Mouse (Mus musculus) stomach, postnatal 0 days (tissue): Measurements from ENCODE around the gene Ppm1h.

Source experiments
- CTCF ChIP-seq: IDR thresholded peaks from 2 replicates; pipeline ENCODE4 v1.5.1; 2016; ENCODE audit warnings: antibody characterized with exemption, low read depth, mild to moderate bottlenecking, moderate library complexity
- EP300 ChIP-seq: optimal IDR thresholded peaks from 2 replicates; pipeline ENCODE3; 2016; ENCODE audit warnings: antibody characterized with exemption

DNA sequence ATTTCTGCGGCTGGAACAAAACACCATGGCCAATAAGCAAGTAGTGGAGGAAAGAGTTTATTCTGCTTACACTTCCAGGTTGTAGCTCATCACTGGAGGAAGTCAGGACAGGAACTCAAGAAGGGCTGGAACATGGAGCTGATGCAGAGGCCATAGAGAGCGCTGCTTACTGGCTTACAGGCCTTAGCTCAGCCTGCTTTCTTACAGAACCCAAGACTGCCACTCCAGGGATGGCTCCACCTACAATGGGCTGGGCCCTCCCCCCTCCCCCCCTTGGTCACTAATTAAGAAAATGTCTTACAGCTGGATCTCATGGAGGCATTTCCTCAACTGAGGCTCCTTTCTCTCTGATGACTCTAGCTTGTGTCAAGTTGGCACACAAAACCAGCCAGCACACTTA is 7.3 kb upstream of the Ppm1h start:
- no peak for TF ChIP-seq CTCF
- TF ChIP-seq EP300: no peak
